Comparison of ENCODE assay signal across 16 mouse cellular contexts in the genomic region with DNA sequence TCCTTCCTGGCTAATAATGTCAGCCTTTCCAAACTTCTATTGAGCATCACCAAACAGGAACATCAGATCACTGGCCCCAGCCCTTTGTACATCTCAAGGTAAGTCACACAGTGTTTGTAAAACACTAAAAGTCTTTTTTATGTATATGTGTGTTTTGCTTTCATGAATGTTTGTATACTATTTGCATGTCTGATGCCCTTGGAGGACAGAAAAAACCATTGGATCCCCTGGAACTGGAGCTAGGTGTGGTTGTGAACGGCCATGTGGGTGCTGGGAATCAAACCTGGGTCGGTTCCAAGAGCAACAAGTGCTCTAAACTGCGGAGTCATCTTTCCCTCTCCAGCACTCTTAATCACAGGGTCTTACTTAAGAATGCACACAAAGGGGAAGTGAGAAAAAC.
"Had no signal": no experiment of that assay in that cellular context is flagged by ENCODE, and none has a peak within 500 bp of the region (broad histone marks: within the 10 kb centered on the region; RNA-seq: fewer than 3 reads in every experiment).

No protein-coding gene starts in this region.

- DNase-seq: gastrocnemius, adult 2 months; gastrocnemius, postnatal 10 days; gastrocnemius, postnatal 25 days; heart, adult 2 months; heart, postnatal 14 days; heart, postnatal 4 days; kidney, adult 11 months; kidney, adult 2 months; kidney, adult 9 months; kidney, postnatal 14 days; kidney, postnatal 36 days; layer of hippocampus, postnatal 36 days; left cerebral cortex, postnatal 4 days had no signal

- ATAC-seq: hindbrain, embryonic 16.5 days; intestine, embryonic 16.5 days; liver, embryonic 12.5 days had no signal
